Mouse (Mus musculus) left cerebral cortex, adult 2 months (tissue): Measurements from ENCODE around the gene Zfp382. TPM values are rescaled to one million over a fixed set of nuclear protein-coding genes. Genes with fewer than 3 reads are reported as not detected.

Source experiments
- DNase-seq, 2 experiments: peaks; one replicate each; pipeline ENCODE4 v3.0.0; 2021 to 2022; ENCODE audit warnings: low spot score in 2 of 2, mixed read lengths in 1 of 2; ENCODE audit errors: extremely low spot score in 1 of 2
- H3K27ac ChIP-seq: fragments of 200-600 bp; 2 replicates; pipeline ENCODE4 v1.8.1; 2022
- H3K4me3 ChIP-seq: fragments of 200-600 bp; 2 replicates; pipeline ENCODE4 v1.8.1; 2022
- CTCF ChIP-seq: fragments of 200-600 bp; IDR thresholded peaks from 2 replicates; pipeline ENCODE4 v1.8.1; 2022; ENCODE audit warnings: antibody characterized with exemption, mild to moderate bottlenecking, moderate library complexity
- intact Hi-C: fragments of 180-260 bp; cut with DNase I; formaldehyde crosslinking; loops from one replicate; pipeline ENCODE4 v1.15.1; 2025
- long read RNA-seq, 2 experiments: library from polyadenylated mRNA; stranded (forward); transcript quantifications; one replicate each; pipeline ENCODE4 v2.0.0; 2021; ENCODE audit warnings: borderline mapping rate in 2 of 2
- total RNA-seq, 2 experiments: library from RNA; stranded (reverse); gene quantifications; 2 replicates each; pipeline ENCODE4 v1.2.3; 2021

Gene Zfp382
- total RNA-seq, result 10 to 100 TPM; 34.3 to 37.8 TPM
- long read RNA-seq, experiment 1, partial matches to known transcripts, result 0 of 10 reads
- long read RNA-seq, experiment 1, other reads (novel, unspliced or antisense), result 9 of 10 reads
- long read RNA-seq, experiment 2, partial matches to known transcripts, result 0 of 4 reads
- long read RNA-seq, experiment 2, other reads (novel, unspliced or antisense), result 4 of 4 reads

DNA sequence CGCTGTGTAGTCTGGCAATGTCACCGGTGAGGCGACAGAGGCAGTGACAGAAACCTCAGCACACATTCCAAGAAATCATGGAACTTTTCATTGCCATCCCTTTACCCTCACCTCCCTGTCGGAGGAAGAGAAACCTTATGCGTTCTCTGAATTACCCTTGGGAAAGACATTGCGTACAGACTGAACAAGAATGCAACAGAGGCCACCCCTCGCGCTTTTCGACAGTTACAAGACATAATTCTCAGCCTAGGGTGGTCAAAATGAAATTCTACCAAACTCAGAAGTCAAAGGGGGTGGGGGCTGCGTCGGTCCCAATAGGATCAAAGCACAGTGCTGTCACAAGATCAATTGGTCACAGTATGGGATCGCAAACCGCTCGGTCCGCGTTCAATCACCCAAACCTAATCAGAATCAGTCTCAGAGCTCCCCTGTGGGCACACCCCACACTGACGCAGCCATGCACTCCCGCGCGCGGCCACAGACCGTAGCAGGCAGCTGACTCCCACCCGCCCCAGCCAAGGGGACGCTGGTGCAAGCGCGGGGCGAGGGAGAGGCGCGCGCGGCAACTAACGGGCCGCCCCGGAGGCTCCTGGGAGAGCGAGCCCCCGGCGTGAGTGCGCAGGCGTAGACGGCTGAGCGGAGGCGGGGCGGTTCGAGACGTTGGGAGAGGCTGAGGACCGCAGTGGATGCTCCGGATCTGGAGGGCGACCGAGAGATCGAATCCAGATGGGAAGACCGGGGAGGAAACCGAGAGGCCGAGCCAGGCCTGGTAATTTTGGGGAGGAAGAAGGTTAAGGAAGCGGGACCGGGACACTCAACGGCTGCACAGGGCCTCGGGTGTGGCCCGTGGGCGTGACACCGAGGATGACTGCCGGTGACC is at the start of gene Zfp382:
TSS of gene Zfp382 (plus strand) at position 635 of the 880 bp plus-strand sequence.
- intact Hi-C loops, result loop anchor here (1.0 kb wide), 1 partner anchor 22 kb away; no protein-coding TSS in a partner anchor
- peak; percentile 89 to 91 for DNase-seq
- peak within 1 kb of the TSS; percentile 96 for H3K4me3 ChIP-seq
- peak; percentile 9; the same call in 1 of the 2 replicates for TF ChIP-seq CTCF
- H3K27ac ChIP-seq, result peak within 1 kb of the TSS; percentile 83

DNA sequence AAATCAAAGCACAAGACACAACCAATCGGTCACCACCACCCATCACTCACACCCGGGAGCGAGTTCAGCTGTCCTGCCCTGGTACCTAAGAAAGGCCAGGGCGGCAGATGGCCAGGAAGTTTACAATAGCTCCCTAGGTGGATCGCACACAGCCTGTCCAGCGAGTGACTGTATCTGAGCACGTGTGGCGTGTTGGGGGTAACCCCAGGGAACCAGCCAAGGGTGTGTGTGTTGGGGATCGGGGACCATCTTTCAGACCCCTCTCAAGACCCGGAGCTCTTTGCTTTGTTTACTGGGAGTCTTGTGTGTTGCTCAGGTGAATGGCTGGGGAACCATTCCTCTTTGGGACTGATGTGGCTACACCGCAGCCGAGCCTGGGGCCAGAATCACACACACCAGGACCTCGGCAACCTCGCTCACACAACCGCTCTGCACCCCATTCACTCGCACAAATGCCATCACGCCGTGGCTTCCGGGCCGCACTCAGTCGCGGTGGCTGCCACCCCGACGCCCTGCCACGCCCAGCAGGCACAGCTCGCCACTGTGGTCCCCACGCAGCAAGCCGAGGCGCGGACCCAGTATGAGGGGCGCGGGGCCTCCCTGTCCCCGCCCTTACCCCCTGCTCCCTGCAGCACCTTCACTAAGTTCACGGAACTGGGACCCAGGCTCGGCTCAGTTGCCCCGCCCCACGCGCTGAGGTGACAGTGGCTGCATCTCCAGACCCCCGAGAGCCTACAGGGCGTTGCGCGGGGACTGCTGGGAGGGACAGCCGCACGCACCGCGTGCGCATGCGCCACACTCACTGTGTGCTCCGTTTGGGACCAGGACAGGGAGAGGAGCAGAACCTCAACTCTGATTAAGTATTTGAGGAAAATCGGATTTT is 49.4 kb upstream of the Zfp382 start, which contains the start of gene Zfp82:
TSS of gene Zfp82 (minus strand) at position 755 of the 883 bp plus-strand sequence.
- intact Hi-C loops, result no loop called here
- peak within 1 kb of the TSS; percentile 87 for H3K27ac ChIP-seq
- DNase-seq, result peak; percentile 82
- peak within 1 kb of the TSS; percentile 67 for H3K4me3 ChIP-seq
- no peak for TF ChIP-seq CTCF

DNA sequence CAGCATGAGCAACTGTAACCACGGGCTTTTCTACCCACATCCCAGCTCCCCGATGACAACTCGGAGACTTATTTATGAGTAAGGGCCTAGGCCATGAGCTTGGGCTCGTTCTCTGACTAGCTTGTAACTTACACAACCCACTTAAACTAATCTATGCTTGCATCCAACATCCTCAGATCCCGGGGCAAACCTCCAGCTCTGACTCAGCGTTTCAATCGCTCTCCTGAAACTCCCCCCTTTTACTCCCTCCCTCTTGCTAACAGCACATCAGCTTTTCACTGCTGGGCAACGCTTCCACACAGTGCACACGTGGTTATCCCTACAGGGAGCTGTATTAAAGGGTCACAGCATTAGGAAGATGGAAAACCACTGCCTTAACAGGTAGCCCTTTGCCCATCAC is 35.2 kb upstream of the Zfp382 start:
- TF ChIP-seq CTCF, result no peak

GRCm38 (mm10) chr7:30089405-30089804 is 32.3 kb upstream of the Zfp382 start:
- intact Hi-C loops, result loop anchor here (5.0 kb wide), 1 partner anchor 77 kb away; no protein-coding TSS in a partner anchor
- TF ChIP-seq CTCF, result no peak
- no peak for DNase-seq
- Histone ChIP-seq H3K4me3 (peak overlapping the region; percentile 60), H3K27ac (no peak overlapping the region)

More for the DNA sequence above, 35.2 kb upstream of the Zfp382 start:
- intact Hi-C loops, result loop anchor here (5.0 kb wide), 1 partner anchor 74 kb away; no protein-coding TSS in a partner anchor
- Histone ChIP-seq H3K27ac (no peak overlapping the region), H3K4me3 (no peak overlapping the region)
- peak; percentile 42 to 44 for DNase-seq

DNA sequence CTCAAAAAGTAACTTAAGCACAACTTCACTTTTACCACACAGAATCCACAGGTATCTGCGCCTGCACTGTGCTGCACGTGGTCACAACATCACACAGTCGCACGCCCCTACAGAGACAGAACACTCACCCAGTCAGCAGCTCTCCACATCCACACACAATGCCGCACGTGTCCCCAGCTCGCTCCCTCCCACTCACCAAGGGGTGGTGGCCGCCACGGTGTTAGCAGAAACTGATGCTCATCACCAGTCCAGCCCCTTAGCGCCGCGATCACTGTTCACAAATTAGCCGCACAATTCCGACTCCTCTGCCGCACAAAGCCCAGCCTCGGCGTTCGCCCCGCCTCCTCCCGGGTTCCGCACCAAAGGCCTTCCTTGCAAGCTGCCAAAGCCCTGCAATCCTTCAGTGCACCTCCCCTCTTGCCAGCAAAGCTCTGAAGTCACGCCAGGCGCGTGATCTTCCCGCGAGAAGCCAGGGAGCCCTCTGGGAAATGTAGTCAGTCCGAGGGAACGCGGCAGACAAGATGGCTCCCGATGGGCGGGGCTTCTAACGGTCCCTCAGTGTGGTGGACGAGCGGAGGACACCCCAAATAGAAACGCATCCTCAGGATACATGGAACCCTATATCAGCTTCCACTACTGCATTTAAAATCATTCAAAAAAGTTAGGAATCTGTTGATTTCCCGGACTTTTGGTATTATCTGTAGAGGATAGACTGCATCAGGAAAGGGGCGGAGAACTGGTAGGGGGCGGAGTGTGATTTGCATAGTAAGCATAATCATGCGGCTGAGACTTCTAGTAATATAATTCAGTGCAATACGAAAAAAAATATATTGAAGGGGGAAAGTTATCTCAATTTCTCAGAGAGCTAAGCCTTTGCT is 31.4 kb upstream of the Zfp382 start, which contains the start of the genes Gm26920 and Zfp566:
TSS of gene Gm26920 (minus strand) at position 319 of the 878 bp plus-strand sequence.
TSS of gene Zfp566 (minus strand) at position 436 of the 878 bp plus-strand sequence.
- no peak for TF ChIP-seq CTCF
- intact Hi-C loops, result loop anchor here (1.0 to 5.0 kb wide), 3 partner anchors 39 to 138 kb away; partner anchors contain the start of genes Zfp14 and Zfp74
- DNase-seq, result peak; percentile 94 to 95

GRCm38 (mm10) chr7:30090970-30091585 is 30.7 kb upstream of the Zfp382 start:
- Histone ChIP-seq H3K4me3 (peak overlapping the region; percentile 60), H3K27ac (peak overlapping the region; percentile 78; the same call in 1 of the 2 replicates)
- no peak for DNase-seq
- peak; percentile 56 for TF ChIP-seq CTCF
- intact Hi-C loops, result loop anchor here (1.0 to 5.0 kb wide), 3 partner anchors 40 to 139 kb away; partner anchors contain the start of genes Zfp14 and Zfp74

More for the DNA sequence above, 31.4 kb upstream of the Zfp382 start, which contains the start of the genes Gm26920 and Zfp566:
- Histone ChIP-seq H3K4me3 (peak within 1 kb of the TSS; percentile 60), H3K27ac (peak within 1 kb of the TSS; percentile 78)

DNA sequence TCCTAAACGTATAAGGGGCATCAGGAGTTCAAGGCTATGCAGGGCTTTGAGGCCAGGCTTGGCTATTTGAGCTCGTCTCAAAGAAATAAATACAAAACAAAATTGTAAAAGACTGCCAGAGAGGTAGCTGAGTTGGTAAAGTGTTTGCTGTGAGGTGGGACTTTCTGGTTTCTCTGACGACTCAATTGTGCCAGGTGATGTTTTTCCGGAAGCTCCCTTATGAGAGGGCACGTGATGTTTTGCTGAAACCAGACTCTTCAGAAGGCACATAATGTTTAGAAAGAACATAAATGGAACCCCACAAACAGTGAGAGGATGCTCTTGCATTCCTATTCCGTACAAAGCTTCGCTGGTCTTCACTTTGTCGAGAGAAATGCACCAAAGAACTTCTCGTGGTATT is 29.1 kb upstream of the Zfp382 start:
- no peak overlapping the region for H3K27ac ChIP-seq
- H3K4me3 ChIP-seq, result no peak overlapping the region
- TF ChIP-seq CTCF, result no peak
- intact Hi-C loops, result loop anchor here (5.0 kb wide), 2 partner anchors 125 to 140 kb away; partner anchors contain the start of gene Zfp74
- DNase-seq, result no peak

- no peak for TF ChIP-seq CTCF
- no peak for DNase-seq
- intact Hi-C loops, result loop anchor here (5.0 kb wide), 2 partner anchors 123 to 142 kb away; partner anchors contain the start of gene Zfp74
- Histone ChIP-seq H3K4me3 (peak overlapping the region; percentile 58), H3K27ac (no peak overlapping the region; the same call in none of the 2 replicates)
These were observed 27.8 kb upstream of the Zfp382 start for GRCm38 (mm10) chr7:30093918-30094415.
